Mouse (Mus musculus): Measurements from ENCODE around the gene Kdm5b.

DNA sequence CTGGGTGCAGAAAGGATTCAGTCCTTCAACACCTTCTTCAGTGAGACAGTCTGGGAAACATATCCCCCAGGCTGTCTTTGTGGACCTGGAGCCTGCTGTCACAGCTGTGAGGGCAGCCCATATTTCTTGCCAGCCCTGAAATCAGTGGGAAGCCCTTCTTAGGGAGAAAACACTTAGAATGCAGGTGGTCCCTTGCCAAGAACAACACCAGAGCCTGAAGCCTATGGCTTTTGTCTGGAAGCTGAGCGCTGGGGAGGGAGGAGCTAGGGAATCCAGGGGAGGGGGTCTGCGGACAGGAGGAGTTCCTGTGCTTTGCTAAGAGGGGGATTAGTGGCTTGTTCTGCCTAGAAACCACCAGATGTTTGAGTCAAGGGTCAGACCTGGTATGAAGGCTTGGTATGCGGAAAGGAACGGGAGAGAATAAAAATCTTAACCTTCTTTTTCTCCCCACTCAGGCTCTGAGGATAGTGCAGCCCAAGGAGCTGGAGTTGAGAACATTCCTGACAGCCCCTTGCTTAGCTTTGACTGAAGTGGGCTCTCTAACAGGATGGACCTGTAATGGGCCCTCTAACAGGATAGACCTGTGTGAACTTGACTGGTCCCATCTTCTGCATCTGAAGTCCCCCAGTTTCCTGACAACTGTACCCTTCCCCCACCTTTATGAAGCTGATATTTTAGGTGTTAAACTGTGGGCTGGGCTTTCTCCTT, 43.3 kb upstream of the Kdm5b start:
- TF ChIP-seq CTCF (IDR thresholded peaks at IDR 0.05; ENCODE audit: low read depth, low read length) (no peak), GATA1 (IDR thresholded peaks at IDR 0.05; ENCODE audit: borderline replicate concordance, low read length) (no peak), TAL1 (conservative IDR thresholded peaks at IDR 0.05; ENCODE audit: low read depth, low read length) (no peak), GATA2 (IDR thresholded peaks at IDR 0.05; ENCODE audit: borderline replicate concordance, low read depth, low read length) (no peak), POLR2AphosphoS5 (IDR thresholded peaks at IDR 0.05; ENCODE audit: insufficient replicate concordance, low read depth, low read length) (no peak)

Measured in G1E (cell line).